In genomic region chr6:116767738-116768522, GRCm38 (mm10) we compare ENCODE assay signal across 8 mouse cellular contexts. TPM values are rescaled to one million over a fixed set of nuclear protein-coding genes. Genes with fewer than 3 reads are reported as not detected.
A peak's percentile ranks its signal among the peaks of the same experiment; 100 is the strongest.
DNase-seq lines count a peak whose midpoint lies in the region; ATAC-seq and TF ChIP-seq lines count a peak whose summit lies in the region.

No protein-coding gene starts in this region.

- H3K4me2 ChIP-seq in midbrain, postnatal 0 days (ENCODE audit: low read depth, low read length, poor library complexity, severe bottlenecking), result no peak overlapping the region

- no peaks in the 10 kb centered on the region for H3K36me3 ChIP-seq in embryonic facial prominence, embryonic 10.5 days (replicated peaks)
- H3K36me3 ChIP-seq in limb, embryonic 10.5 days, result no peaks in the 10 kb centered on the region
- H3K36me3 ChIP-seq in midbrain, postnatal 0 days (ENCODE audit: insufficient read depth, low read length), result no peaks in the 10 kb centered on the region

- no peak overlapping the region for H3K4me3 ChIP-seq in embryonic facial prominence, embryonic 10.5 days
- no peak overlapping the region for H3K4me3 ChIP-seq in limb, embryonic 10.5 days
- no peak overlapping the region for H3K4me3 ChIP-seq in midbrain, postnatal 0 days (ENCODE audit: low read depth, low read length)

- no peaks in the 10 kb centered on the region for H3K27me3 ChIP-seq in embryonic facial prominence, embryonic 10.5 days (replicated peaks; ENCODE audit: low read depth, poor library complexity, severe bottlenecking)
- H3K27me3 ChIP-seq in limb, embryonic 10.5 days (ENCODE audit: low read depth, poor library complexity, severe bottlenecking), result peaks cover 16% of the 10 kb centered on the region
- H3K27me3 ChIP-seq in midbrain, postnatal 0 days (ENCODE audit: insufficient read depth, low read length), result no peaks in the 10 kb centered on the region

- peak; percentile 85 for DNase-seq in 3T3-L1 (ENCODE audit: low read depth, low spot score)
- DNase-seq in adrenal gland, postnatal 25 days, result peak; percentile 85
- peak; percentile 89 for DNase-seq in embryonic facial prominence, embryonic 10.5 days (ENCODE audit: low spot score)
- DNase-seq in kidney, adult 8-10 months, result peak; percentile 65 to 77
- peak; percentile 93 for DNase-seq in limb, embryonic 10.5 days (ENCODE audit: low spot score)
- peak; percentile 72 for DNase-seq in midbrain, postnatal 0 days (ENCODE audit: low spot score)
- peak; percentile 42 to 86 for DNase-seq in spleen, postnatal 4 days (ENCODE audit: low spot score in 2 of 2)

- H3K9me3 ChIP-seq in embryonic facial prominence, embryonic 10.5 days, result no peaks in the 10 kb centered on the region
- no peaks in the 10 kb centered on the region for H3K9me3 ChIP-seq in limb, embryonic 10.5 days (replicated peaks)
- H3K9me3 ChIP-seq in midbrain, postnatal 0 days (ENCODE audit: low read length), result no peaks in the 10 kb centered on the region

- H3K9ac ChIP-seq in midbrain, postnatal 0 days (replicated peaks; ENCODE audit: low read length, poor library complexity, severe bottlenecking), result no peak overlapping the region

- ATAC-seq in granulocyte monocyte progenitor cell, adult 5-6 weeks (replicated peaks; ENCODE audit: poor library complexity, severe bottlenecking), result peak; percentile 80
- ATAC-seq in midbrain, postnatal 0 days (ENCODE audit: low FRiP score), result 0 out of 2 replicates have a peak, but pooled peaks have one; percentile 31

- WGBS in embryonic facial prominence, embryonic 10.5 days, result 39% methylated on average over 17 of the region's 17 CpGs
- WGBS in limb, embryonic 10.5 days, result 40% methylated on average over 17 of the region's 17 CpGs
- 37% methylated on average over 17 of the region's 17 CpGs for WGBS in midbrain, postnatal 0 days

- no peak overlapping the region for H3K27ac ChIP-seq in embryonic facial prominence, embryonic 10.5 days (replicated peaks)
- peak overlapping the region; percentile 3; the same call in 1 of the 2 replicates for H3K27ac ChIP-seq in limb, embryonic 10.5 days
- no peak overlapping the region for H3K27ac ChIP-seq in midbrain, postnatal 0 days (ENCODE audit: low read depth, low read length)

- H3K4me1 ChIP-seq in embryonic facial prominence, embryonic 10.5 days, result no peaks in the 10 kb centered on the region
- no peaks in the 10 kb centered on the region for H3K4me1 ChIP-seq in limb, embryonic 10.5 days
- no peaks in the 10 kb centered on the region for H3K4me1 ChIP-seq in midbrain, postnatal 0 days (ENCODE audit: insufficient read depth, low read length)

- peak; percentile 97 for TF ChIP-seq CTCF in midbrain, postnatal 0 days (IDR thresholded peaks at IDR 0.05)

RNA-seq across cellular contexts. Expression of gene Tmem72, which starts 51.2 kb away (rescaled TPM):
- 0.09 and 0.14 TPM in 2 replicates for total RNA-seq in adrenal gland, postnatal 25 days (2021)
- 0.04 and 0.06 TPM in 2 replicates for polyA plus RNA-seq in embryonic facial prominence, embryonic 10.5 days (2016; fragmentation: Nextera tagmentation; extraction: Ambion mirVana)
- 0.11 and 0.24 TPM in 2 replicates for total RNA-seq in granulocyte monocyte progenitor cell, adult 5-6 weeks (2014; fragmentation: Nextera tagmentation)
- total RNA-seq in granulocyte monocyte progenitor cell, adult 5-6 weeks (2017), result under 0.01 and 0.04 TPM in 2 replicates
- polyA plus RNA-seq in limb, embryonic 10.5 days (2016; fragmentation: Nextera tagmentation; extraction: Ambion mirVana), result 0.04 and 0.06 TPM in 2 replicates
- total RNA-seq in midbrain, postnatal 0 days (2014; rRNA removed), result 0.19 and 1.4 TPM in 2 replicates
- 0.02 and 0.14 TPM in 2 replicates for polyA plus RNA-seq in midbrain, postnatal 0 days (2015; fragmentation: Nextera tagmentation; extraction: Ambion mirVana)
